Mouse (Mus musculus): ENCODE data around the gene Nid2. TPM values are rescaled to one million over a fixed set of nuclear protein-coding genes. Genes with fewer than 3 reads are reported as not detected.

The Nid2 gene
- polyA plus RNA-seq (2012; rRNA removed): 6.7 and 9.8 TPM in 2 replicates

GRCm38 (mm10) chr14:19751025-19751771 lies at the start of gene Nid2:
Gene Nid2, plus strand, starts transcription at chr14:19751265.

GRCm38 (mm10) chr14:19823321-19824142 lies 72.5 kb downstream of the Nid2 start, which contains the start of gene Rtraf:
Gene Rtraf, minus strand, starts transcription at chr14:19823824.

Other genes starting within 250 kb of the Nid2 start
- not detected in 2 replicates for gene Gm2244, start 201.3 kb upstream of the Nid2 start, polyA plus RNA-seq (2012; rRNA removed)
- 0.30 TPM in 1 of 2 replicates, not detected in the other for gene Gm2237, start 166.1 kb upstream of the Nid2 start, polyA plus RNA-seq (2012; rRNA removed)
- gene Gm5458, start 148.7 kb upstream of the Nid2 start, polyA plus RNA-seq (2012; rRNA removed): not detected in 2 replicates
- 19.3 and 22.0 TPM in 2 replicates for gene Rtraf, start 72.6 kb downstream of the Nid2 start, polyA plus RNA-seq (2012; rRNA removed)
- gene Gng2, start 226.4 kb downstream of the Nid2 start, polyA plus RNA-seq (2012; rRNA removed): 9.3 and 10.3 TPM in 2 replicates

Measured in colon, adult 2 months (tissue).